Mouse (Mus musculus): ENCODE data around the gene Bach2.

Bach2 gene

GRCm38 (mm10) chr4:32351661-32352246 is 113.2 kb downstream of the Bach2 start:
- in situ Hi-C loops (cut with MboI, MseI): no loop called here

GRCm38 (mm10) chr4:32352442-32352841 is 113.8 kb downstream of the Bach2 start:
- in situ Hi-C loops (cut with MboI, MseI): no loop called here

DNA sequence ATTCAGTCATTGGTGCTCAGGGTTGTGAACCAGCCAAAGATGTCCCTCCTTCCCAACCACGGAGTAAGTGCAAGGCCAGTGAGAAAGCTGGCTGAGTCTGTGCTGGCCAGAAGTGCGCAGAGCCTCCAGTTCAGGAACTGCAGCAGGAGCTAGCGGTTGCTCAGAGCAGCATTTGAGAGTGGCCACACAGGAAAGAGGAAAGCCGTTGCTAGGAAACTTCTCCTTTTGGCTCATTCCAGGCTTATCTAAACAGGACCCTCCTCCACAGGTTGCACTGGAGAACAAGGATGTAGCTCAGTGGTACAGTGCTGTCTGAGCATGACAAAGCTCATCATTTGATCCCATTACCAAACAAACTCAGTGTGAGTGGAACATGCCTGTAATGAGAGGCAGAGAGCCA is 114.2 kb downstream of the Bach2 start:
- in situ Hi-C loops (cut with MboI, MseI): no loop called here

DNA sequence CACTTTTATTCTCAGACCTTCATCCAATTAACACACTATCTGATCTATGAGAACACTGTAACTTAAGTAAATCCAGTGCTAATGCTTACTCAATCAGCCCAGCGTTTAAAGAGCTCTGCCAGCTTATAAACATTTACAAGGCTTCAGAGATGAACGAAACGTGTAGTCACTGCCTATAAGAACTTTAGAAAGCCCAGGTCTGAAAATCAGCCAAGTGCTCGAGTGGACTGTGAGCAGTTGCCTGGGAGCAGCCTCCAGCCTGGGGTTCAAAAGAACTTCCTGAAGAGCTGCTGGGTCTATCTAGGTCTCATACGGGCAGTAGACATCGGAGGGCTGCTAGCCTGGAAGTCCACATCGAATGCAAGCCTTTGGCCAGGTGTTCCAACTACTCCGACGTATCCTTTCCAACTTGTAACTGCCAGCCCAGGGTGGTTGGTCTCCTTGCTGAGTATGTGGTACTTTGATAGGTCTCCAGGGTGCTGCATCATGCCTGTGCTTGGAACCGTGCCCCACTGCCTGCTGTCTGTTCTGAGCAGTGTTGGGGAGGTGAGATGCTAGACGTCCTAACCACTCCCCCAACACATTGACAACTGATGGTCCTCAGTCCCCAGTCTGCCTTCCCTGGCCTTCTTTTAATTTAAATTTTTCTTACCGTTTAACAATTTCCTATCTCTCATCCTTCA is 117.5 kb downstream of the Bach2 start:
- in situ Hi-C loops (cut with MboI, MseI): no loop called here

DNA sequence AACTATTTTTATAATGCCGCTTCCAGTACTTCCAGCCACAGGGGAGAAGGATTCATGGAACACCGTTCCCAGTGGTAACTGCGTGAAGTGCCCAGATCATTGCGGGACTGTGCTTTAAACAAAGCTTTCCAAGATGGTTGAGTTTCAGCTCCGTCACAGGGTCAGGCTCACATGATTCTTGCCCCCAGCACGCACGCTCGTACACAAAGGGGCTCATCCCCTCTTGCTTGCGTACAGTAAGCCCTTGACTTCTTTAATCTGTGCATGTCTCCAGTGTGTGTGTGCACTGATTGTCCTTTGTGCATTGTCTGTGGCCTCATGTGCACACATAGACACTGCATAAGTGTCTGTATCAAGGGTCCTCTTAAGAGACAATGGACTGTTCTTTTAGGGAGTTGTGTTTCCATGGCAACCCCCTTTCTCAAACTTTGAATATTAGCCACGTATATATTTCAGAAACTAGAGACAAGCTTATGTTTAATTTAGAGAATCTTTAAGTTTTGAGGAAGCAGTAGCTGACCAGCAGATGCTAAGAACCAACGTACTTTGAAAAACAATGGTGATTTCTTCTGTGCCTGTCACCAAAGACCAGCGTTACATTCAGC is 119.5 kb downstream of the Bach2 start:
- in situ Hi-C loops (cut with MboI, MseI): no loop called here

- in situ Hi-C loops (cut with MboI, MseI): no loop called here
These were observed 120.2 kb downstream of the Bach2 start for GRCm38 (mm10) chr4:32358602-32359464.

DNA sequence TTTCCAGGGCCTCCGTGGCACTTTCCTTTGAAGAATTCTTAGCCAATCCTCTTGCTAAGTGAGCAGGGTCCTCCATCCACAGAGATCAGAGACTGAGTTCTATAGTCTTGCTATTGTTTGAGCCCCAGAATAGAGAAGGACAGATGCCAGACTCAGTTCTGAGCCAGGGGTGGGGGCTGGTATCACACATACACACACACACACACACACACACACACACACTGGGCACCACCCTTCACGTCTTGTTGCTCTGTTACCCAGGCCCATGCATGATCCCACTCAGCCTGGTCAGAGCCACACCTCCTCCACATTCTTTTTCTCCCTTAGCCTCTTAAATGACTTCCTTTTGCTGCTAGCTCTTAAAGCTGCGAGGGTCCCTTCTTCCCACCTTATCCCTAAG is 121.0 kb downstream of the Bach2 start:
- in situ Hi-C loops (cut with MboI, MseI): loop anchor here in 1 of 2 experiments (10.0 kb wide), 3 partner anchors 65 to 305 kb away; no protein-coding TSS in a partner anchor

DNA sequence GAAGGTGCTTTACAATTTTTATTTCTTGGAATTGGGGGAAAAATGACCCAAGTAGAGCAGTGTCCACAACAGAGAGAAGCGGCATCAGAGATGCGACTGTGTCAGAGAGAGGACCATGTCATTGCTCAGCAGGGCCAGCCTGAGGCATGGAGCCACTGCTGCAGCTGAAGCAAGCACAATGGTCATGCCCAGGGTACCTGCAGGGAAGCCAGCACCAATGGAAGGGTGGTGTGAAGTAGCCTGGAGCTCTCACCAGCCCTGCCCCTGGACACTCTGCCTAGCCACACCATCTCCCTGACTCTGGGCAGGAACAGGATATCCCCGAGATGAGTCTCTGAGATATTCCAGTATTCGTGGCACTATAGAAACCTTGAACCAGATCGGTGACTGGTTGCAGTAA is 121.9 kb downstream of the Bach2 start:
- in situ Hi-C loops (cut with MboI, MseI): loop anchor here in 1 of 2 experiments (10.0 kb wide), 3 partner anchors 64 to 306 kb away; no protein-coding TSS in a partner anchor

GRCm38 (mm10) chr4:32363488-32363984 is 124.9 kb downstream of the Bach2 start:
- in situ Hi-C loops (cut with MboI, MseI): loop anchor here in 1 of 2 experiments (10.0 kb wide), 3 partner anchors 61 to 309 kb away; no protein-coding TSS in a partner anchor

GRCm38 (mm10) chr4:32365144-32365907 is 126.7 kb downstream of the Bach2 start:
- in situ Hi-C loops (cut with MboI, MseI): loop anchor here in 1 of 2 experiments (10.0 kb wide), 3 partner anchors 59 to 311 kb away; no protein-coding TSS in a partner anchor

DNA sequence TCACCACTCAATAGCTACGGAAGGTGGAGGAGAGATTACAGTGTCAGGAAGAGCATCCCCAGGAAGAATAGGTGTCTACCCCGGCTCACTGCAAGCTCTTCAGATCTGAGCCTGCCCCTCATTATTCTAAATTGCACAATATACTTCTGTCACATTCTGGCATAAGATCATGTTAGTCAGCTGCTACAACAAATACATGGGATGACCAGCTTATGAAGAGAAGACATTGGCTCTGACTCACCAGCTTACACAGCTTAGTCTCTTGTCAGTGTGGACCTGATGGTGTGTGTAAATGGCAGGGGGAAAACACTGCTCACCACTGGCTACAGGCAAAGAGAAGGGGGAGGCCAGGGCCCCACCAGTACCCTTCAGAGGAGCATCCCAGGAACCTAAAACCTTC is 127.6 kb downstream of the Bach2 start:
- in situ Hi-C loops (cut with MboI, MseI): loop anchor here in 1 of 2 experiments (10.0 kb wide), 3 partner anchors 59 to 311 kb away; no protein-coding TSS in a partner anchor

- in situ Hi-C loops (cut with MboI, MseI): loop anchor here in 1 of 2 experiments (10.0 kb wide), 3 partner anchors 56 to 314 kb away; no protein-coding TSS in a partner anchor
These were observed 129.7 kb downstream of the Bach2 start for GRCm38 (mm10) chr4:32368345-32368744.

- in situ Hi-C loops (cut with MboI, MseI): no loop called here
These were observed 134.5 kb downstream of the Bach2 start for GRCm38 (mm10) chr4:32373085-32373484.

DNA sequence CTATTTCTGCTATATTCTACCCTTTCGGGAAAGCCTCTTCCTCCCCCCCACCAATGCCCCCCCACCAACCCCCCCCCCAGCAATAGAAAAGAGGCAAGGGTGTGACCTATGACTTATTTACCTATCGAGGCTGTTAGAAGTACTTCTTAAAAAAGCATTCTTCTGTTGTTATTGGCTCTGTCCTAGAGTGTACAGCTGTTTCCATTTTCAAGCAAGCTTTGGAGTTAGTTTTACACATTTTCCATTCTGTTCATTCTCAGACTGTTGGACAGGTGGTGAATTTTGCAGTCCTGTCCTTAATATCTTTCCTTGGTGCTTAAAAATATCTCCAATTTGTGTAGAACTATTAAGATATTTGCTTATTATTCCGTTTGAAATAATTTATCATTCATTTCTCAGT is 134.9 kb downstream of the Bach2 start:
- in situ Hi-C loops (cut with MboI, MseI): no loop called here

DNA sequence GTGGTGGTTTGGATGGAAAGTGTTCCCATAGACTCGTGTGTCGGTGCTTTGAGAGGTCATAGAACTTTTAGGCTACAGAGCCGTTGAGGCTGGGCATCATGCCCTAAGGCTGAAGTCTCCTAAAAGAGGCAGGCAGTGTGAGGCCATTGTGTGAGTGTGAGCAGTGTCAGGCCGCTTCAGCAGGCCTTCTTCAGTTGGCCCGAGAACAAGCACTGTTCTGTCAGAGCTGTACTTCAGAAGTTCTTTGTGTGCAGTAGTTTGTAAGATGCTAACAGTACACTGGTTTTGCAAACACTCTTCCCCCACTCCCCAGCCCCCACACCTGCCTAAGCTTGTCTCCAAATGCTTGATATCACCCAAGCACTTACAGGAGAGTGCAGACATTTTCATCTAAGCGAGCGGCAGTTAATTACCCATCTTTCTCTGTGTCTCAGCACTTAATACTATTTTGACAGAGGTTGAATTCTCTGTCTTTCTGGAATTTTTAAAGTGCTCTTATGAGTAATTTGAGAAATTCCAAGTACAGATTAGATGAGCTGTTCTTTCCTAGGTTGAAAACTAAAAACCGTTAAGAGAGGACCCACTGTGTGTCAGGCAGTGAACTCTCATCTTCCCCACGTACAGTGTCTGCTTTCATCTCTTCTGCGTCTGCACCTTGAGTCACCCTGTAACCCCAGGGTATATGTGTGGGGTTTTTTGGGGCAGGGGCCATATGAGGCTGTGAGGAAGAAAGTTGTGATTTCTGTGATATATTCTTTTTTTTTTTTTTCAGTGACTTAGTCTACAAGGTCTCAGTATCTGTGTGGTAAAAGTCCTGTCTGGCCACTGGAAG is 136.4 kb downstream of the Bach2 start:
- in situ Hi-C loops (cut with MboI, MseI): no loop called here

DNA sequence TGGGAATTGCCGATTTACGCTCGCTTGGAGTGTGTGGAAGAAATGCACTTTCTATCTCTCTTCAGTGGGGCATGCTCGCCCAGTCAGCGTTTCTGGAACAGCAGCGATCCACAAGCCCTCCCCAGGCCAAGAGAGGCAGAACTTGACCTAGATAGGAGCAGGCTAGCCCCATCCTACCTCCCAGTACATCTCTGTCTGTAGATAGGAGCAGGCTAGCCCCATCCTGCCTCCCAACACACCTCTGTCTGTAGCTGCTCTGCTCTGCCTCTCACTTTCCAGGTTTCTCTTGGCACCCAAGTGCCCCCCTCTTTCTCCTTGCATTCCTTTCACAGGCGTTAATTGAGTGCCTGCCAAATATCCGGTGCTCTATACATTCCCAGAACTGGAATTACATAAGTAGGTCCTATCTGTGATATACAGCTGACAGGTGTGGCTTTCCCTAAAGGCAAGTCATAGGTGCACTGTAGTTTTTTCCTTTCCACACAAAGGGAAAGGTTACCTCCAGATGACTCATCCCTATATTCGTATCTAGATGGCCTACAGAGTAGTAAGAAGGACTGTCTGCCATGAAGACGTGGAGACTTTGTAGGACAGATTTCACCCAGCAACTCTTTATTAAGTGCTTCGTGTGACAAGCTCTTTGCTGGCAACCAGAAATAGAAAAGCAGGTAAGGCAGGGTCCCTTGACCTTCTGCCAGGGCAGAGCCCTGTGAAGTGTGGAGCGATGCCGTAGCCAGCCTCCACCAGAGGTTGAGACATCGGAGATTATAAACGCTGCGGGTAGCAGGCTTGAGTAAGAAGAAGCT is 137.3 kb downstream of the Bach2 start:
- in situ Hi-C loops (cut with MboI, MseI): no loop called here

DNA sequence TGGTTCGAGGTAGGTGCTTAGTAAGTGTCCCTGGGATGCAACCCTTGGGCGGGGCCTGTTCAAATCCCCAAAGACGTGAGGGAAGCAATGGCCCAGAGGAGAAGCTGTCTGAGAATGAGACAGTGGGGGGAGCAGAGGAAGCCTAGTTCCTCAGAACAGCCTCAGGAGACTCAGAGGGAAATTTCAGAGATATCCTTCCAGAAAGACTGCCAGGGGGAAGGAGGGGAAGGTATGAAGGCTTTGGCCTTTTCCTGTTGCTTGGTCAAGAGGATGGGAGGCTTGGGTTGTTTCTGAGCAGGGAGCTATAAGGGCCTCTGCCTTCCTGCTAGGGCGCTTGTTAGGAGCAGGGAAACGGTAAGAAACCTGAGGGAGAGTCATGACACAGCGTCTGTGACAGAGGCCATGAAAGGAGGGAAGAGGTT is 137.9 kb downstream of the Bach2 start:
- in situ Hi-C loops (cut with MboI, MseI): no loop called here

- in situ Hi-C loops (cut with MboI, MseI): no loop called here
These were observed 140.5 kb downstream of the Bach2 start for GRCm38 (mm10) chr4:32379140-32379539.
